Mouse (Mus musculus) lung, postnatal 25 days (tissue): ENCODE data around the gene Pcsk1n.

Source experiments
- DNase-seq: peaks from one replicate; pipeline ENCODE4 v3.0.0; 2022; ENCODE audit warnings: low spot score

Gene Pcsk1n

DNA sequence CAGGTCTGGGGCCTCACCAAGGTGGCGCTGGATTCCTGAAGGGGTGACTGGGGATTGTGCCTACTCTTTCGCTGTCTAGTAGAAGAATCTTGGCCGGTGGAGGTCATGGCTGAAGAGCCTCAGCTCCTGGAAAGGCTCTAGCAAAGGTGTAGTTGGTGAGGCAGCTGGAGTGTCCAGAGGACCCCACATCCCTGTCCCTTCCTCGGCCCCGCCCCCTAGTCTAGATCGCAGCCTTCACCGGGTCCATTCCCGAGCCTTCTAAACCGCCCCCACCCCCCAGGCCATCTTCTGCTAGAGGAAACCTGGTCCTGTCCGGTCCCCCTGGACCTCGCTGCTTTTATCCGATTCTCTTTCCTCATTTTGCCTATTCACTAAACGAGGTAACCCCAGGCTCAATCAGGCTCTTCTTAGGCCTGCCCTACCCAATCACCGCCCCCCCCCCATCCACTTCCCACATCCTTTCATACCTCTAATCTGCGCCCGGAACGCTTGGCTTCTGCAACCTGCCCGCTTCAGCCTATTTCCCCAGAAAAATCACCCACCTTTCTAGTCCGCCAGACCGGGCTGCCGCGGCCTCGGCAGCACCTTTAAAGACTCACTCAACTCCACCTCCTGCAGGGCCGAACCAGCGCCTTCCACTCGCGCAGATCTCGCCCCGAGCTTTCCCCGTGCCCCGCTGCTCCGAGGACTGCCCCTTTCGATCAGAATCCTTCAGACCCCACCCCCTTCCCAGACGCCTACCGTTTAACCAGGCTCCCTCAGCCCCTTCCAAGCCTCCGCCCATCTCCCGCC, 27.7 kb downstream of the Pcsk1n start, which contains the start of gene Hdac6:
Gene Hdac6, minus strand, starts transcription at position 782 of the 792 bp plus-strand sequence.
- no peak for DNase-seq

DNA sequence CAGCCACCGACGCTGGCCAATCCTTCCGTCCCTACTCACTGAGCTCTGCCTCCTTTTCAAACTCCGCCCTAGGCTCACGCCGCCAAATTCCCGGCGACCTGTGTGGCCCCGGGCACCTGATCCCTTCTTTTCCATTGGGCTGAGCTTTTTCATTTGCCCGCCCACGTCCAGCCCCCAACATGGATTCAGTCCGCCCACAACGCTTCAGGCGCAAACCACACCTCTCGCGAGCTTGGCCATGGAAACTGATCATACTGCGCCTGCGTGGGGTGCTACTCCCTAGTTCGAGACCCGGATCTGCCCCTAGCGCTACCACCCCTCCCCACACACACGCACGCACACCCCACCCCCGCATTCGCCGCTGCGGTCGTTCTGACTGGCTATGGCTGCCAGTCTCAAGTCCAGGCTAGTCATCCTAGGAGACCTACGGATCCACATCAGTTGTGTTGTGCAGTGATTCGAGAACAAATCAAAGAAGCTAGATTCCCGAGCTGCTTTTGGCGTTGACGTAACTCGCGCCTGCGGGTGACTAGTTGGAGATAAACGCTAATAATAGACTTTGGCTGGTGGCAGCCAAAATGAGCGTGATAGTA, 28.4 kb downstream of the Pcsk1n start:
- peak; percentile 96 for DNase-seq

DNA sequence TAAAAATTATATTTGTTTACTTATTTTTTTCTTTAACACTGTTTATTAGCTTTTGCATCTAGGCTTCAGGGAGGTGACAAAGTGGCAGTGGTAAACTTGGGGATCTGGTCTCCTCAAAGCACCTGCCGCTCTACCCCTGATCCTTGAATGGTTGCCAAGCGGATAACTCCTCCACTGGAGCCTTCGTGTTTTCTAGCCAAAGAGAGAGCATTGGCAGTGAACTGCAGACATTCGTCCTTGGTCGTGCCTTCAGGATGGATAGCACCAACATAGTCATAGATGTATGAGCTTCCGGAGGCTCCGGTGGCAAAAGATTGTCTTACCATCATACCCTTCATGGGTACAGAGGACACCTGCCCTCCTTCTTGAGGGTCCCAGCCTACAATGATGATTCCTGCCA, 30.5 kb downstream of the Pcsk1n start:
- no peak for DNase-seq

DNA sequence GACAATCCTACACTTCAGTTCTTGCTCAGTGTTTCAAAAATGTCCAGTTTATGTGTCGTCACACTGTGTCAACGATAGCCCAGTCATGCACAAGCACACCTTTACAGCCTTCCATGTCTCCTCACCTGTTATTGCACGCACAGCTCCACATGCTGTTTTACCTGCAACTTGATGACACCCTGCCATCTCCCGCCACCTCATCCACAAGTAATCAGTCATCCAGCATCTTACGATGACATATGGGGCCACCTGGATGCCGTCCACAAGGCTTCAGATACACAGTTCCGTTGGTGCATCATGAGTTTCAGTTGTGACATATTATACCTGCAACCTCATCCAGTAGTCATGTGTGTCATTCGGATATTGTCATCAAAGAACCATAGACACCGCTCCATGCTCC, 39.2 kb downstream of the Pcsk1n start:
- no peak for DNase-seq

DNA sequence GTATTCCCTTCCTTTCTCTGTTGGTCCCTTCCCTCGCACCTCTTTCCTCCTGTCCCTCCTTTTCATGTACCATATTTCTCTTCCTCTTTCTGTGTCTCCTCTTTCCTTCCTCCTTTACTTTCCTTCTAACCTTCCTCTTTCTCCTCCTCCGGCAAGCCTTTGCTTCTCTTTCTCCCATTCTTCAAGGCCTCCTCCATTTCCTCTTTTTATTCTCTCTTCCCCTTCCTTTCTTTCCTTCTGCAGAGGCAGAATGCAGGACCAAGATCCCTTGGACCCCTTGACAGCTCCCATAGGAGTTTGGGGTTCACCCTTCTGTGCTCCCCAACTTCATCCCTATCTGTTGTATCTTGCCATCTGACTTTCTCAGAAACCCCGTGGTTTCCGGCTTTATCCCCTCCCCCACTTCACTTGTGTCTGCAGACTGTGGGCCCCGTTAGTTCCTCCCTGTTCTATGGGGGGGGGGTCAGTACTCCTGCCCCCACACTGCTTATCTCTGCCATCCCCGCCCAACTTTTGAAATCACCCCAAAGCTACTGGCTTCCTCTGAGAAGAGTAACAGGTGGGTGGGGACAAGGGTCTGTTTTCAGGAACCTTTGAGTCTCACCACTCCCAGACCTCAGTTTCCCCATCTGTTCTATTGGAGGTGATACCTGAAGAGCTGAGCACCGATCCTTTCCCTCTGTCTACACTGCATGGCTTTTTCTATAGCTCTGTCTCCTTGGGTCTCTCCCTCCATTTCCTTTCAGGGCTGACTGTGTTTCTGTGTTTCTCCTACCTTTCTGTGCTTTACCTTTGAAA, 44.4 kb downstream of the Pcsk1n start:
- no peak for DNase-seq

DNA sequence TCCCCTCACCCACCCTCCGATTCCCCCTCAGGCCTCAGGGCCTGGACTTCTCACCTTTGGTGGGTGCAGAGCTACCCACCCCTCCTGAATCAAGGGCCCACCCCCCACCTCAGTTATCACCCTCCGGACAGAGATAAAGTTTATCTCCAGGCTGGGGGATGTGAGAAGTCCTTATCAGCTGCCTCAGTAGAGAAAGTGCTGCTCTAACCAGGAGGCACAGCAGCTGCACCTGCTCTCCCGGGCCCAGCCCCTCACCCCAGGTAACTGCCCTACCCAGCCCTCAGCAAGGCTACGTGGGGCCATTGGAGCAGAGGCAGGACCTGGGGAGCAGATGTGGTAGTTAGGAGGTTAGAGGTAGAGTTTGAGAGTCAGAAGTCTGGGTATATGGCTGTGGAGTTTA, 46.5 kb downstream of the Pcsk1n start:
- no peak for DNase-seq

DNA sequence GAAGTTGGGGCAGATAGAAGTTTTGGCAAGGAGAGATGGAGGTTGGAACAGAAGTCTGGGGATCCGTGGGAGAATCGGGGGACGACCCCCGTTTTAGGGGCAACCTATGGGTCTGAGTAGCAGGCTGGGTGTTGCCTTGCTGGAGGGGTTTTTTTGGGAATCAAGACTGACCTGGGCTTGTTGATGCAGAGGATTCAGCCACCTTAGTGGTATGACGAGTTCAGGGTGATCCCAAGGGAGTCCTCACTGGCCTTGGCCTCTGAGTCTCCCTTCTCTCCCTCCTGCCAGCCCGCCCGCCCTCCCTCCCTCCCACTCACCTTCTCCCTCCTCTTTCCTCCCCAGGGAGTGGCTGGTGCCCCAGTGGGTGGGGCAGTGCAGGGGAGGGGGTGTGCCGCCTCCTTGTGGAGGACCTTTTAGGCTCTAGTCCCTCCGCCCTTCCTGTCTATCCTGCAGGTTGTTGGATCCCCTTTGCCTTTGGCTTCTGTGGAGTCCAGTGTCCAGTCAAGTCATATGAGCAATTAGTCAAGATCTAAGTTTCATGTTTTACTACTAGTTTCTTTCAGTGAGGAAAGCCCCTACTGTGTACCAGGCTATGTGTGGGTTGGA, 48.1 kb downstream of the Pcsk1n start:
- DNase-seq = no peak

DNA sequence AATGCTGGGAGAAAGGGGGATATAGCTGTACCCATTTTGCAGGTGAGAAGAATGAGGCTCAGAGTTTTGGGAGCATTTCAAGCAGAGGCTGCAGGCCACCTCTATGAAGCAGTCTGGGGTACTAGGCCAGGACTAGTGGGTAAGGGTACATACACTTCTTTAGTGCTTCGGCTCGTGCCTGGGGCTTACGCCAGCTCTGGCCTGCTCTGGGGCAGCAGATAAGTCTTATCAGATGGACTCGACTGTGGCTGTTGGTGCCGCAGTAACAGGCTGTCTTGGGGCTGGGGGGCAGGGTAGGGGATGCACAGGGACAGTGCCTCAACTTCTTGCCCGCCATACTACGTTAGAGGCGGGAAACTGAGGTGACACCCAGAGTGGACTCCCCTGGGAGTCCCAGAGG, 48.6 kb downstream of the Pcsk1n start:
- no peak for DNase-seq

DNA sequence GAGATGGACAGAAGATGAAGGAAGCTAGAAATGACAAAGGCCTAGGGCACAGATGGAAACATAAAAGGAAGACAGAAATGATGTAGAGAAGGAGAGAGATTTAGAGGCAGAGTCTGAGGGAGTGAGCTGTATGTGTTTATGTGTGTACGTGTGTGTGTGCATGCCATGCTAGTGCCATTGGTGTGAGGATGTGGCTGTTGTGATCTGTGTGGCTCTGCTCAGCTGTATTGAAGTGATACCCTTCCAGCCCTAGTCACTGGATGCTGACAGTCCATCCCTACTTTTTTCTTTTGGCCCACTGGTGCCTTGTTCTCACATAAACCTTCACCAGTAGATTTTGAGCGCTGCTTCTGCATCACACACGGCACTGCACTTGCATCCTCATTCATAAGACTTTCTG, 49.3 kb downstream of the Pcsk1n start:
- no peak for DNase-seq

DNA sequence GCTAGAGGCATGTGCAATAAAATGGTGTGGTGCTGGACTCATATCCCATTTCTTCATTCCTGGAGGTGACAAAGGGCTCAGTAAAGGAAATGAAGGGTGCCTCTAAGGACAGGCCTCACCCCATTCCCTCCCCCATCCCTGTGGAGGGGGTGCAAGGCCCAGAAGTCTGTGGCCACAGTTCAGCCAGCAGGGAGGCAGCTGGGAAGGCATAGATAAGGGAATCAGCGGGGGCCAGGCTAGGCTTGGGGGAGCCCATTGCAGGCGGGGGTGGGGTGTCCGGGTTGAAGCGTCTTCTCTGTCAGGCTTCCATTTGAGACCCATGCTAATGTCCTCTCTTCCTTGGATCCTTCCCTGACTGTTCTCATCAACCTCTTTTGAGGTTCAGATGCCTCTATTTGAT, 51.7 kb downstream of the Pcsk1n start:
- no peak for DNase-seq
